Mouse (Mus musculus) limb, embryonic 13.5 days (tissue): ENCODE measurements around the gene Rbfox3. TPM values are rescaled to one million over a fixed set of nuclear protein-coding genes. Genes with fewer than 3 reads are reported as not detected.

ENCODE experiments used
- ATAC-seq: fragments of 200-750 bp; cut with Nextera tagmentation; 2 replicates; pipeline ENCODE4 v1.8.0; 2017; ENCODE audit warnings: low read depth, moderate number of reproducible peaks, moderate TSS enrichment; ENCODE audit not compliant: low FRiP score
- H3K27ac ChIP-seq: fragments of 300-500 bp; sonication (generic); 2 replicates; pipeline ENCODE4 v1.5.1; 2015; ENCODE audit warnings: inconsistent platforms, mild to moderate bottlenecking, moderate library complexity
- H3K27me3 ChIP-seq: fragments of 300-500 bp; sonication (generic); 2 replicates; pipeline ENCODE4 v1.6.1; 2015; ENCODE audit warnings: mild to moderate bottlenecking, inconsistent platforms
- H3K36me3 ChIP-seq: fragments of 300-500 bp; sonication (generic); 2 replicates; pipeline ENCODE4 v1.6.1; 2015; ENCODE audit warnings: inconsistent platforms, mild to moderate bottlenecking, moderate library complexity
- H3K4me1 ChIP-seq: fragments of 300-500 bp; sonication (generic); 2 replicates; pipeline ENCODE4 v1.6.1; 2015; ENCODE audit warnings: inconsistent platforms
- H3K4me2 ChIP-seq: fragments of 300-500 bp; sonication (generic); replicated peaks from 2 replicates; pipeline ENCODE4 v1.6.1; 2015; ENCODE audit warnings: inconsistent platforms, mild to moderate bottlenecking, moderate library complexity
- H3K4me3 ChIP-seq: fragments of 300-500 bp; sonication (generic); 2 replicates; pipeline ENCODE4 v1.5.1; 2015; ENCODE audit warnings: moderate library complexity, mild to moderate bottlenecking, inconsistent platforms
- H3K9ac ChIP-seq: fragments of 300-500 bp; sonication (generic); 2 replicates; pipeline ENCODE4 v1.6.1; 2015; ENCODE audit warnings: mild to moderate bottlenecking, inconsistent platforms
- H3K9me3 ChIP-seq: fragments of 300-500 bp; sonication (generic); 2 replicates; pipeline ENCODE4 v1.6.1; 2016; ENCODE audit warnings: inconsistent platforms
- WGBS: fragments of 180-500 bp; shearing (Covaris S2); methylation state at CpG from one replicate; pipeline ENCODE4 v1.1.7; 2015; 5-methylcytosine and 5-hydroxymethylcytosine counted together
- polyA plus RNA-seq: library from polyadenylated mRNA; unstranded; fragments of >200 nt; fragmentation: Nextera tagmentation; extraction: Ambion mirVana; gene quantifications from 2 replicates; pipeline ENCODE4 v1.2.1, GENCODE M21; 2015

Gene Rbfox3
- polyA plus RNA-seq, 1 experiment from 2014 or later: 0.93 TPM

DNA sequence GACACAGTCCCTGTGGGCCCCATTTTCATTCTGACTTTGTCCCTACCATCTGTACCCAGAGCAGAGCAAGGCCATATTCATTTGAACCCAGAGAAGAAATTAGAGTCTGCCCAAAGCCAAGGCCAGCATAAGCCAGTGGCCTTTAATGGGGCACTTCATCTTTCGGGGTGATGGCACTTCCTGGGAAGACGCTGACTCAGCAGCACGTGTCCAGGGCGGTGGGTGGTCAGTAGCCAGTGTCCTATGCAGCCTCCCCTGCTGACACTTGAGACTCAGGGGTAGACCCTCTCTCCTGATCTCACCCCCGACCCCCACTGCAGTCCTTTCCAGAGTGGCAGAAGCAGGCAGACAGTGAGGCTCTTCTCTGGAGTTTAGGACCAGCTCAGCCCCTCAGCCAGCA, 283.9 kb downstream of the Rbfox3 start:
- 0 out of 2 replicates have a peak, but pooled peaks cover 3% of the 10 kb centered on the region for H3K4me1 ChIP-seq
- no peak overlapping the region for H3K4me2 ChIP-seq
- no peaks in the 10 kb centered on the region; the same call in 1 of the 2 replicates for H3K27me3 ChIP-seq
- H3K36me3 ChIP-seq: no peaks in the 10 kb centered on the region
- ATAC-seq: no peak
- no peak overlapping the region for H3K27ac ChIP-seq
- no peak overlapping the region for H3K4me3 ChIP-seq
- H3K9me3 ChIP-seq: no peaks in the 10 kb centered on the region
- 76% methylated on average over 5 of the region's 5 CpGs for WGBS
- H3K9ac ChIP-seq: no peak overlapping the region

DNA sequence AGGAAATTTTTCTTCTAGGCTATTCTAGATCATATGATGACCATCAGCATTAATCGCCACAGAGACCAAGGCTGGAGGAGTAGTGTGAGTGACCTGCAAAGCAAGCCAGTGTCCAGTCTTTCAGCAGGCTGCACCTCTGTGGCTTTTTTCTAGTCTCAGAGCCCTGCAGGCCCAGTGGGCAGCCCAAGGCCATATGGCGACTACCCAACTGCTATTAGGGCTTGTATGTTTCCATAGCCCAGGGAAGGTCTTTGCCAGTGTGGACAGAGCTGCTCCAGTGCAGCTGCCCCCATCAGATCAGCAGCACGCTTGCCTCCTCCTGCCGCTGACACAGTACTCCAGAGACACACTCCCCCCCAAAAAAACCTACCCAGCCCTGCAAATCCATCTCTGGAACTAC, 290.5 kb downstream of the Rbfox3 start:
- 64% methylated on average over 4 of the region's 4 CpGs for WGBS
- H3K36me3 ChIP-seq: no peaks in the 10 kb centered on the region
- H3K4me3 ChIP-seq: no peak overlapping the region
- ATAC-seq: no peak
- no peaks in the 10 kb centered on the region for H3K27me3 ChIP-seq
- no peaks in the 10 kb centered on the region for H3K4me1 ChIP-seq
- H3K9me3 ChIP-seq: no peaks in the 10 kb centered on the region
- H3K9ac ChIP-seq: no peak overlapping the region
- H3K4me2 ChIP-seq: no peak overlapping the region
- no peak overlapping the region for H3K27ac ChIP-seq

DNA sequence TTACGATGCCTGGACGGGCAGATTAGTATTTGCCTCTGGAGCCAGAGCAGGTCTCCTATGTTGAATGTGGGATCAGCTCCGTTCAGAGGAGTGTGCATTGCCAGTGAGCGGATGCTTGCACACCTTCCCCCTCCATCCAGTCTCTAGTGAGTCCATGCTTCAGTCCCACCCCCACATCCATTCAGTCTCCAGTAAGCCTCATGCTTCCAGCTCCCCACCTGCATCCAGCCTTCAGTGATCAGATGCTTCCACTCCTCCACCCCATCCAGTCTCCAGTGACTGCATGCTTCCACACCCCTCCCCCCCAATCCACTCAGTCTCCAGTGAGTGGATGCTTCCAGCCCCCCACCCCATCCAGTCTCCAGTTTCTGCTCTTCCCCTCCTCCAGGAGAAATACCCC, 297.3 kb downstream of the Rbfox3 start:
- WGBS: 75% methylated on average over 4 of the region's 4 CpGs
- 0 out of 2 replicates have a peak, but pooled peaks cover 8% of the 10 kb centered on the region for H3K4me1 ChIP-seq

DNA sequence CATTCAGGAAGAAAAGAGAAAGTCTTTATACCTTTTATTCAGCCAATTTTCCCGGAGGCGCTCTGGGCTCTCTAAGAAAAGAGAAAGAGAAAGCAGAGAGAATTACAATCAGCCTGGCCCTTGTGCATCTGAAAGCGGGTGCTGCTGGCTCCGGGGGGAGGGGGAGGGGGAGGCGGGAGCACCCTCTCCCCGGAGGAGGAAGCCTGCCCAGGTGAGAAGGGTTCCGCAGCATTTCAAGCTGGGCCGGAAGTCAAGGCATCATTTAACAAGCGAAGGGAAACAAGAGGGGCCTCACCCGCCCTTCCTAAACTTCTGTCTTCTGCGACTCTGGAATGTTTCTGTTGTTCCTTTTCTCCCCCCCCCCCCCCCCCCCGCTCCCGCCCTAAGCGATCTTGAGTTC, 301.3 kb downstream of the Rbfox3 start:
- H3K36me3 ChIP-seq: no peaks in the 10 kb centered on the region
- 3% methylated on average over 11 of the region's 14 CpGs for WGBS
- no peak overlapping the region for H3K27ac ChIP-seq
- H3K9me3 ChIP-seq: no peaks in the 10 kb centered on the region
- no peak for ATAC-seq
- 0 out of 2 replicates have a peak overlapping the region, but pooled peaks have one; percentile 11 for H3K4me3 ChIP-seq
- H3K9ac ChIP-seq: no peak overlapping the region
- peak overlapping the region; percentile 27; the same call in 1 of the 2 replicates for H3K4me2 ChIP-seq
- H3K4me1 ChIP-seq: 0 out of 2 replicates have a peak, but pooled peaks cover 8% of the 10 kb centered on the region
- peaks cover 37% of the 10 kb centered on the region for H3K27me3 ChIP-seq

More for the DNA sequence above, 297.3 kb downstream of the Rbfox3 start:
- no peaks in the 10 kb centered on the region for H3K36me3 ChIP-seq
- H3K27ac ChIP-seq: no peak overlapping the region
- H3K9ac ChIP-seq: no peak overlapping the region
- H3K4me3 ChIP-seq: no peak overlapping the region
- peaks cover 28% of the 10 kb centered on the region for H3K27me3 ChIP-seq
- no peak for ATAC-seq
- H3K9me3 ChIP-seq: no peaks in the 10 kb centered on the region
- no peak overlapping the region for H3K4me2 ChIP-seq

DNA sequence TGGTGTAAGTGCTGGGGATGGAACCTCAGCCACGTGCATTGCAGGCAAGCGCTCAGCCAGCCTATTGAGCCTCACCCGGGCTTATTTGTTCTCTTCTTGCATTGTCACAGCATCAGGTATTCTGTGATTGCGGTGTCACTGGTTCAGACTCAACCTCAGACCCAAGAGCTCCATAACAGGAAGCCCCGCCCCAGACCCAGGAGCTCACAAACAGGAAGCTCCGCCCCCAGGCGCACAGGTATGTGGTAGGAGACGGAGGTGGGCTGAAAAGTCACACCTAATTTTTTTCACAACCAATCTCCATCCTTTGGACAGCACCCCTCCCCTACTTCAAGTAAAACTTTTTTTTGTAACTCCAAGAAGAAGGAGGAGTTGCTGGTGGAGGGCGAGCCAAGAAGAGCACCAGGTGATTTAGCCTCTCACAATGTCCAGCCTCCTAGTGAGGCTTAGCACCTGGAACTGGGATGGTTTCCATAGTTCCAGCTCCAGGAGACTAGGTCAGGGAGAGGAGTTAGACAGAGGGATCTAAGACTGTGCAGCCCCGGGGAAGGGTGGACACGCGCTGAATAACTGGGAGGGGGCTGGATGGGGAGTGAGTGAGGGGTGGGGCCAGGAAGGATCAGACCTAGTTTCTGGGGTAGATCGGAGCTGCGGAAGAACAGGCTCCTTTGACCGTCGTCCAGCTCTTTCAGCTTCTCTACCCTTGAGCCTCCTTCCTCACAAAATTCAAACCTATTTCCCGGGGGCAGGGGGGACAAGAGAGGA, 302.0 kb downstream of the Rbfox3 start:
- no peak overlapping the region for H3K4me3 ChIP-seq
- H3K4me2 ChIP-seq: no peak overlapping the region
- H3K9me3 ChIP-seq: no peaks in the 10 kb centered on the region
- 0 out of 2 replicates have a peak, but pooled peaks cover 8% of the 10 kb centered on the region for H3K4me1 ChIP-seq
- H3K9ac ChIP-seq: no peak overlapping the region
- ATAC-seq: no peak
- WGBS: 9% methylated on average over 17 of the region's 17 CpGs
- H3K36me3 ChIP-seq: no peaks in the 10 kb centered on the region
- peaks cover 37% of the 10 kb centered on the region for H3K27me3 ChIP-seq
- H3K27ac ChIP-seq: no peak overlapping the region

DNA sequence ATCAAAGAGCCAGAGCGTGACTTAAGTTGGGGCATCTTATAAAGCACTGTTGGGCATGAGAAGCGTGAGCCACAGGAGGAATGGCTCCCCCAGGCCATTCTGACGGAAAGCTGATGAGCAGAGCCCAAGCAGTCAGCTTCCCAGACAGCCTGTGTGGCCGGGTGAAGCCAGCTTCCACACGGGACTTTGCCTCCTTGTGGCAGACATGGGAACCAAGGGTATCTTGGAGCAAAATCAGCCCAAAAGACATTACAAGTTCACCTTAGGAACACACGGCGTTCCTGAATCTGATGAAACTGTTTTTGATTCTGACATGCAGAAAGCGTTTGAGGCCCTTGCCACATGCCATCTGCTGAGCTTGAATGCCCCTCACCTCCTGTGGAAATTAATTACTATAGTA, 303.5 kb downstream of the Rbfox3 start:
- H3K4me3 ChIP-seq: no peak overlapping the region
- no peak overlapping the region for H3K4me2 ChIP-seq
- H3K9me3 ChIP-seq: no peaks in the 10 kb centered on the region
- peaks cover 32% of the 10 kb centered on the region for H3K27me3 ChIP-seq
- H3K36me3 ChIP-seq: no peaks in the 10 kb centered on the region
- 0 out of 2 replicates have a peak, but pooled peaks cover 8% of the 10 kb centered on the region for H3K4me1 ChIP-seq
- WGBS: 50% methylated on average over 8 of the region's 8 CpGs
- ATAC-seq: no peak
- no peak overlapping the region for H3K9ac ChIP-seq
- no peak overlapping the region for H3K27ac ChIP-seq

DNA sequence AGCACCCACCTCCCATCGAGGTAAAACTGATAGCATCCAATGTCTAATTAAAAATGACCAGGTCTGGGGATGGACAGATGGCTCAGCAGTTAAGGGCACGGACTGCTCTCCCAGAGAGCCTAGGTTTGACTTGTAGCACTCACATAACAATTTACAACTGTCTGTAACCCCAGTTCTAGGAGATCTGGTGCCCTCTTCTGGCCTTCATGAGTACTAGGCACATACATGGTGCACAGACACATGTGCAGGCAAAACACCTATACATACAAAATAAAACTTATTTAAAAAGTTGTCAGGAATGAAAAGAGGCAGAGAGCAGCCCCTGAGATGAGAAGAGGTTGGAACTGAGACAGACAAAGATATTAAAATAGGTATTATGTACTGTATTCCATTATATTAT, 305.8 kb downstream of the Rbfox3 start:
- no peak for ATAC-seq
- Histone ChIP-seq H3K27ac (no peak overlapping the region), H3K4me1 (0 out of 2 replicates have a peak, but pooled peaks cover 8% of the 10 kb centered on the region), H3K4me3 (no peak overlapping the region), H3K36me3 (no peaks in the 10 kb centered on the region), H3K9me3 (no peaks in the 10 kb centered on the region), H3K27me3 (peaks cover 31% of the 10 kb centered on the region), H3K9ac (no peak overlapping the region), H3K4me2 (no peak overlapping the region)
- WGBS: 77% methylated on average over 2 of the region's 2 CpGs

DNA sequence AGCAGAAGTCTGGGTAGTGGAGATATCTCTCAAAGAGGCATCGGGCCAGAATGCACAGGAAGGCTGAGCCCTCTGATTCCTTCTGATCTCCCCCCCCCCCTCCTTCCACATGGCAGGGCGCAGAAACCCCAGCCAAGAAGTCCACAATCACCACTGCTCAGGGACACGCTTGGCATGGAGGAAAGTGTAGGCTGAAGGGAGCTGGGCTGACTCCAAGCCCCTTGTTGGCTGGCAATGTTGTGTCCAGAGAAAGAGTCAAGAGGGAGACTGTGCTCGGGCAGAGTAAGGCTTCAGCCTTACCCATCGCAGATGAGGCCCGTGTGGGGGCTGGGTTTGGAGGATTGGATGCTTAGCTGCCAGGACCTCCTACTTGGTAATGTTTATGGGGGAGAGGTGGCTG, 307.2 kb downstream of the Rbfox3 start:
- H3K4me3 ChIP-seq: no peak overlapping the region
- H3K9ac ChIP-seq: no peak overlapping the region
- no peak for ATAC-seq
- no peaks in the 10 kb centered on the region for H3K9me3 ChIP-seq
- H3K4me2 ChIP-seq: no peak overlapping the region
- H3K27ac ChIP-seq: no peak overlapping the region
- no peaks in the 10 kb centered on the region for H3K4me1 ChIP-seq
- peaks cover 30% of the 10 kb centered on the region for H3K27me3 ChIP-seq
- H3K36me3 ChIP-seq: no peaks in the 10 kb centered on the region
- whole genome bisulfite sequencing: 69% methylated on average over 6 of the region's 6 CpGs

DNA sequence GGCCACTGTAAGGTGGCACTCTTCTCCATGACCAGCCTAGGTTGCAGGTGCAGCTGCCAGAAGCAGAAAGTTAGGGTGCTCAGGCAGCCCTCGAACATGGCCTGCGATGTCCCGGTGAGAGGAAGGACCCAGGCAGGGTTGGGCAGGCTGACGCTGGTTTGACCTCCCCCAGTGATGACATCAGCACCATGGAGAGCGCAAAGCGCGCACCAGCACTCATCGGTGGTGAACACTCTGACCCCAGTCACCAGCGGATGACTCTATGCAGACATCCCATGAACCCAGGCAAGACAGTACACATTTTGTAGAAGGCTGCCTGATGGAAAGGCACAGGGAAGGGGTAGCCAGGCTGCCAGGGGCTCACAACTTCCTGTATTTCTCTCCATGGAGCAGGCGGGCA, 308.3 kb downstream of the Rbfox3 start:
- Histone ChIP-seq H3K36me3 (no peaks in the 10 kb centered on the region), H3K9me3 (no peaks in the 10 kb centered on the region), H3K4me1 (no peaks in the 10 kb centered on the region), H3K27ac (no peak overlapping the region), H3K27me3 (peaks cover 20% of the 10 kb centered on the region), H3K4me3 (no peak overlapping the region), H3K4me2 (no peak overlapping the region), H3K9ac (no peak overlapping the region)
- WGBS: 3% methylated on average over 10 of the region's 10 CpGs
- ATAC-seq: no peak

DNA sequence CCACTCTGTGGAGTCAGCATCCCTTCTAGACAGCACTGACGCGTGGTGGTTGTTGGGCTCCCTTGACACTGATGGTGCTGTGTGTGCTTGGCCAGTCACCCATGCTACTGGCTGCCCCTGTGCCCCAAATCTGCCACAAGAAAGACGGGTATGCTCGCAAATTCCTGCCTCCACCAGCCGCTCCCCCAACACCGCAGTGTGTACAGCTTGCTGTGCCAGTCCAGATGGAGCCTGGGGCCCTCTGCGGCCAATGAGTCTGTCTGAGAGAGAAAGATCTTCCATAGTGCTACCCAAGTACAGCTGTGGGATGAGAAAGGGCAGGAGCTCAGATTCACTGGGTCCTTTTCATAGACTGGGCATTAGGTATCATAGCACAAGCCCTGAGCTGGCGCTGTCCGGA, 309.9 kb downstream of the Rbfox3 start:
- Histone ChIP-seq H3K9me3 (no peaks in the 10 kb centered on the region), H3K4me3 (no peak overlapping the region), H3K4me2 (no peak overlapping the region), H3K27me3 (peaks cover 27% of the 10 kb centered on the region), H3K9ac (no peak overlapping the region), H3K4me1 (no peaks in the 10 kb centered on the region), H3K36me3 (no peaks in the 10 kb centered on the region), H3K27ac (no peak overlapping the region)
- ATAC-seq: no peak
- 62% methylated on average over 9 of the region's 9 CpGs for WGBS

DNA sequence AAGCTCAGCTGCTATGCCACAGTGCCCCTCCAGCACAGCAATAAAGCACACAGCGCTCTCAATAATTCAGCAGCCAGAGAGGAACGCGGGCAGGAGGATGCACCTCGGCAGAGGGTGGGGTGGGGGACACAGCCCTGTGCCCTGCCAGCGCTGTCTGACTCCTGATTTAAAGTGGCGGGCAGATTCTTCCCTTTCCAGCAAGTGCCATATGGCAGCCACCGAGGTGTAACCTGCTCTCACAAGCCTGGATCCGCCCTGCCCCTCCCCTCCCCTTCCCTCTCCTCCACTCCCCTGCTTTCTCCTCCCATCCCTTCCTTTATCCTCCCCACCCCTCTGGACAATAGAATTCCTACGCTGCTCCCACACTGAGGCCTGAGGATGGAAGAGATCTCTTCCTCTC, 311.2 kb downstream of the Rbfox3 start:
- no peaks in the 10 kb centered on the region for H3K36me3 ChIP-seq
- H3K4me3 ChIP-seq: no peak overlapping the region
- WGBS: 7% methylated on average over 8 of the region's 9 CpGs
- peaks cover 27% of the 10 kb centered on the region for H3K27me3 ChIP-seq
- no peak overlapping the region for H3K9ac ChIP-seq
- H3K9me3 ChIP-seq: no peaks in the 10 kb centered on the region
- no peak overlapping the region for H3K4me2 ChIP-seq
- H3K4me1 ChIP-seq: no peaks in the 10 kb centered on the region
- ATAC-seq: no peak
- no peak overlapping the region for H3K27ac ChIP-seq

DNA sequence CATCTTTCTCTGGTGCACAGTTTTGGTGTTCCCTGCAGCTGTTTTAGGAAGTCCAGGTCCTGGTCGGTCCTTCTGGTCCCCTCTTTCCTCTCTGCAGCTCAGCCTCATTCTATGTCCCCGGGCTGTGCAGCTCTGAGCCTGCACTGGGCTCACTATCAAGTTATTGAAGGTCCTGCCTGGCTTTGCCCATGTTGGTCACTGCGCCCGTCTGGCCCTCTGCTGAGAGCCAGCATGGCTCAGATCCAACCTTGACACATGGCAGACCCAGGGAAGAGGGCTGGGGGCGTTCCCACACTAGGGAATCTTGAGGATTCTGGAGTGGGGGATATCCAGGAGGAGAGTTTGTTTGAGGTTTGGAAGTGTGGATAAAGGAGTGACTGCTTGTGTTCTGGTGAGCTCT, 312.7 kb downstream of the Rbfox3 start:
- Histone ChIP-seq H3K9me3 (no peaks in the 10 kb centered on the region), H3K27ac (no peak overlapping the region), H3K4me3 (no peak overlapping the region), H3K4me1 (no peaks in the 10 kb centered on the region), H3K4me2 (no peak overlapping the region), H3K27me3 (peaks cover 27% of the 10 kb centered on the region), H3K36me3 (no peaks in the 10 kb centered on the region), H3K9ac (no peak overlapping the region)
- no peak for ATAC-seq
- 67% methylated on average over 5 of the region's 5 CpGs for WGBS

DNA sequence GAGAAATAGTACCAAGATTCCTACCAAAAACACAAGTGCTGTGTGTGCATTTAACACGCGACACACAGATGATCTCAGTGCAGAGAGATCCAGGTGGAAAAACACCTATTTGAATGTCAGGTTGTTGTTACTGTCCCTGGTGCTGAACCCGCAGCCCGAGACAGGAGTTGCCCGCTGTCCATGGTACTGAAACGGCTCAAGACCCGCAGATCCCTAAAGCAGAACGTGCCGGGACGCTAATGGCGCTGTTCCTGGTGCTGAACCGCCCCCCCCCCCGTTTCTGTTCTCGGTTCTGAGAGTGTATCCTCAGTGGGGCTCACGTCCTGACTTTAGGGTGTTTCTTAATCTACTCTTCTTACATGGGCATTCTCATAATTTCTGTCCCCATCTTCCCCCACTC, 326.6 kb downstream of the Rbfox3 start:
- Histone ChIP-seq H3K4me2 (no peak overlapping the region), H3K27me3 (no peaks in the 10 kb centered on the region), H3K36me3 (no peaks in the 10 kb centered on the region), H3K9ac (no peak overlapping the region), H3K27ac (no peak overlapping the region), H3K4me1 (no peaks in the 10 kb centered on the region), H3K9me3 (no peaks in the 10 kb centered on the region), H3K4me3 (no peak overlapping the region)
- 0 out of 2 replicates have a peak, but pooled peaks have one; percentile 11 for ATAC-seq
- WGBS: 4% methylated on average over 15 of the region's 15 CpGs
